Mouse (Mus musculus): ENCODE results near the gene Yaf2. TPM values are rescaled to one million over a fixed set of nuclear protein-coding genes. Genes with fewer than 3 reads are reported as not detected.

Gene Yaf2
- polyA plus RNA-seq, 1 experiment from 2014 or later = 39.5 TPM

DNA sequence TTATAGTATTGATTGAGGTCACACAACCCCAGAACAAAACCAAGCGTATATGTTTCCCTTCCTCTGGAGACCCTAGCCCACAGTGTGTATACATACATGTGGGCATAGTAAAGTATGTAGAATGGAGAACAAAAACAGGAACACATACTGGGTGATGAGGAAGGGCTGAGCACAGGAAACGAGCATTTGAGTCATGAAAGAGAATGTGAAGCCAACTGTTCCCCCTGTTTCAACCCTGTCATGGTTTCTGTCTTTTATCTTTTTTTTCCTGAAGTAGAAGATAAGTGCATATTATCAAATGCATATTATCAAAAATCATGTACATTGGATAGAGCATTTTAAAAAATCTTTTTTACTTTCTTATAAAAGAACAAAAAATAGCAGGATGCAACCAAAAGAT is 49.1 kb downstream of the Yaf2 start:
- no peak for DNase-seq (ENCODE audit: low spot score)

DNA sequence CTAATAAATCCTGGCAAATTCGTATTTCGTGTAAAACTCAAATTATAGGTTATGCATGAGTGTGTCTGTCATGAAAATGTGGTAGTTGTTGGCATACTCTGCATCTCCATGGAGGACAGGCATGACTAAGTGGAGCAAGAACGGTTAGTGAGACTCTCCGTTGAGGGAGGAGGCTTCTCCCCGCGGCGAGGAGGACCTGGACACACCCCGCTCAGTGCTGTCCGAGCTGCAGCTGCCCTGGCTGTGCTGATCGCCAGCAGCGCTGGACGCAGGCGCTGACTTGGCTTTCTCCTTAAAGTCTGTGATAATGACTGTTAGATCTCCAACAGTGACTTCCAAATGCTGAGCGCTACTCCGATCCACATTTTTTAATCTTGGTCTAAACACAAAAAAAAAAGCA is 51.5 kb downstream of the Yaf2 start:
- DNase-seq (ENCODE audit: low spot score) = no peak

DNA sequence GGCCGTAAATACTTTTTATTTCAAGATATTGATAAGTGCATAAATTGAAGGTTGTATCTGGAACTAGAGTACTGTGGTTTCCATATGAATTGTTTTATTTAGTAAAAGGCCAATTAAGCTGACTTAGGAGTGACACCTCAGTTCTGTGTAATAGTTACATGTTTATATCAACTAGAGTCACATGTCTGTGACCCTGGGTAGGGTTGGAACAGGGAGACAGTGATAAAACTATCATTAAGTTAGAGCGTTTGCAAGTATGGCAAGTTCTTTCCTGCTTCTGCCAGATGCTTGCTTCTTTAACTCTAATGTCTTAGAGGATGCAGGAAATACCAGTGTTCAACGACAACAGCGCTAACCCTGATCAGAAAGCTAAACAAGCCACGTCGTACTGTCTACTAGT is 52.4 kb downstream of the Yaf2 start:
- no peak for DNase-seq (ENCODE audit: low spot score)

DNA sequence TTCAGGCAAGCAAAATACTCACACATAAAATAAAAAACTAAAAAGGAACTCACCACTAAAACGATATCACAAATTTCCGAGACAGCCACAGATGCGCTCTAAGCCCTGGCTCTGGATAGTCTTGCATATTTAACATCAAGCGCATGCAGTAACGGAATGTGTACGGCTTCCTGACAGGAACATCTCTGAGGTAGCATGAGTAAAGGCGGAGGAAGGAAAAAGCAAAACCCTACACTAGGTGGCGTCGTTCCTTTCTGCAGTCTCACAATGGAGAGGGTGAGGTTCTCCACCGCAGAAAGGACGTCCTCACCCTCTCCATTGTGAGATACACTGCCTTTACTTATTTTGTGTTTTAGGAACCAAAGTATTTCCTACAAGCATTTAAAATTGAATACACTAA is 53.4 kb downstream of the Yaf2 start:
- DNase-seq (ENCODE audit: low spot score) = no peak

DNA sequence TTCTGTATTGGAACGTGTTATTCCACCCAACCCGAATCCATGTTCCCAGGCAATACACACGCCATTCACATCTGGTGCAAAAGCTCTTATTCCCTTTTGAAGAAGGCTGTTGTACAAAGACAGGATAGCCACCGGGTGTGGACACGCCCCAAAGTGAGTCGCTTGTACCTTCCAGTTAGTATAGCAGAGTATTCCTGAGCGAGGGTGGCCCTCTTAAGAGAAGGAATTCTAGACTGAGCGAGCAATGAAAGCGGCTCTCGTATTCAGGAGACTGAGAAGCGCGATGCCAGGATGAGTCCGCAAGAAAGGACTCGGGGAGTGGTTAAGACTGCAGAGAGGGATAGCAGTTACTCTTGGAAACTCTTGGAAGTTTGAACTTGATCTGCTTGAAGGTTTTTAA is 60.5 kb downstream of the Yaf2 start:
- no peak for DNase-seq (ENCODE audit: low spot score)

DNA sequence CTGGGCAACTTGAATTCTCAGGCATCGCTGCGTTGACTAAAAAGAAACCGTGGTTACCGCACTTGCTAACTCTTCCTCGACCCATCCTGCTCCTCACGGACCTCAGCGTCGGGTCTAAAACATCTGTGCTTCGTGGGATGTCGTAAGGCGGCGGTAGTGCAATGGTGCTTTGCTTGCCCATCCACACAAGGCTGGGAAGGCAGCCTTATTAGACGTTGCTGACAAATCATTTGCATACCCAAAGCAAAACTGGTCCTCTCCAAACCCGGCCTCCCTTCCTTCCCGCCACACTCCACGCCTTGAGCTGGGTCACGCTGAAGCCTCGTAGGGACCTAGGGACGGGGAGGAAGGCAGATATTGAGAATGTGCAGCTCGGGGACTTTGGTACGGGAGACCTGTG is 61.1 kb downstream of the Yaf2 start:
- DNase-seq (ENCODE audit: low spot score) = no peak

DNA sequence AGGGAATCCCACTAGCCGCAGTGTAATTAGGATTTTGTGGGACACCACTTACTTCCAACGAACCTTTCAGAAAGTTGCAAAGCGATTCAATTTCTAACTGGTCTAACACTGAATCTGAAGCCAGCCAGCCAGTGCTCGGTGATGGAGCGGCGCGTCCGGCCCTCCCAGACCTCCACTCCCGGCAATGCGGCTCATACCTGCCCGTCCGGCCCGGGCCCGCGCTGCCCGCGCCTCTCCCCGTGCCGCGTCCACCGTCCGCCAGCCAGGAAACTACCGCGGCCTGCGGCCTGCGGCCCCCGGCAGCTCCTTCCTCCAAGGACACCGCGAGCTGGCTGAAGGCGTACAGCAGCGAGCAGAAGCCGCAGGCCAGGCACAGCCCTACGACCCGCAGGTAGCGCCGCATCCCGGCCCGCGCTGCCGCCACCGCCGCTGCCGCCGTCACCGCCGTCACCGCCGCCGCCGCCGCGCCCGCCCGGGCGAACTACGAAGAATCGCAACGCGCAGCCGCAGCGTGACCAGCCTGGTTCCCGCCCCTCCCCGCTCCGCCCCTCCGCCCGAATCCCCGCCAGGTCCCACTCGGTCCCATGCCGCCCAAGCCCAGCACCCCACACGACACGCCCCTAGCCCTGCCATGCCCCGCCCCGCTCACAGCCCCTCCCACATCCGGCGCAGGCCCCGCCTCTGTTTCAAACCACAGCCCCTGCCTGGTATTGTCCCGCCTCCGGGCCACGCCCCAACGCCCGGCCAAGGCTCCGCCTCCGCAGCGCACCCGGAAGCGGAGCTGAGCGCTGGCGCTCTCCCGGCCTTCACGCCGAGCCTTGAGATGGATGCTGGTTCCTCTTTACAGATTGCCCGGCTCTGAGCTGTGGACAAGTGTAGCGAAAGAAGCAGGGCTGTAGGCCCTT is 61.8 kb downstream of the Yaf2 start, which contains the start of gene Gxylt1:
Gene Gxylt1 (minus strand): TSS at position 501 of the 905 bp plus-strand sequence.
- DNase-seq (ENCODE audit: low spot score) = peak; percentile 98

DNA sequence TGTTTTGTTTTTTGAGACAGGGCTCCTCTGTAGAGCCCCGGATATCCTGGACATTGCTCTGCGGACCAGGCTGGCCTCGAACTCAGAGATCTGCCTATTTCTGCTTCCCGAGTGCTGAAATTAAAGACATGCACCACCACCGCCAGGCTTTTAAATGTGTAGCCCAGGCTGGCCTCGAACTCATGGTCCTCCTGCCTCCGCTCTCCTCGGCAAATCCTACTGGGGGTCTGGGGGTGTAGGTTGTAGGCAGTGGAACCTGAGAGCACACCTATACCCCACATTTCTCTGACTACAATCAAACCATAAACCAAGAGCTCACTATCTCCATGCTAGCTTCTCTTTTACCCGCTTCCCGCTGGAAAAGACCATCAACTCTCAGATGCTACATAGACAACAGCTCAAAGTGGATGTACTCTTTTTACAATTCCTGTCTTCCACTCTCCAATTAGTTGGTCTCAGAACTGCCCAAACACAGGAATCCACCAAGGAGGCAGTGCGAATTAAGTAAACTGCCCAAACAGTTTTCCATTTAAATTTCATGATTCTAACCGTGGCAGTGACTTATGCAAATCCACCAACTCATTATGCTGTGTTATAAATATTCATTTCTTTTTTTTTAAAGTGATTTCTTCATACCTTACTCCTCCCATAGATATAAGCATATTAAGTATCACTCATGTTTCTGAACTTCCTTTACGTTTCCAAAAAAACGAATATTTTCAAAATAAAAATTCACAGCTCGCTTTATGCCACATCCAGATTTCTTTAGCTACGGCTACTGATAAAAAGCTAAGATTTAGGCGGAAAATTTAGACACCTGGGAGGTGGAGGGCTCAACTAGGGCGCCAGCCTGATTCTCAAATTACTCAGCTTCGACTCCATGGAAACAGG is 62.7 kb downstream of the Yaf2 start:
- DNase-seq (ENCODE audit: low spot score) = no peak

DNA sequence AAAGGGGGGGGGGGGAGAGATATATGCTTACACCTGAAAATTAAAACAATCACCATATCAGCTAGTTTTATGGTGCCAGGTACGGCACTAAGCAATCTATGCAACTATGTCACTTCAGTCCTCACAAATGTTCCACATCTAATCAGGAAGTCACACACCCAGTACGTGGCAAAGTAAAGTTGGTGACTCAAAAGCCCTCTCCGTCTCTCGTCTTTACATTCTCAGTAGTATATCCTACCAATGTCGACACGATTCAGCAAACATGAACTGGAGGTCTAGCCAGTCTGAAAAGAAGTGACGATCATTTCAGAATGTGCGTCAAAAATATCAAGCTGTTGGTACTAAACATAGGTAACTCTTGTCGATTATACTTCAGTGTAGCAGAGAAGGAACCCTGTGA is 63.8 kb downstream of the Yaf2 start:
- DNase-seq (ENCODE audit: low spot score) = no peak

DNA sequence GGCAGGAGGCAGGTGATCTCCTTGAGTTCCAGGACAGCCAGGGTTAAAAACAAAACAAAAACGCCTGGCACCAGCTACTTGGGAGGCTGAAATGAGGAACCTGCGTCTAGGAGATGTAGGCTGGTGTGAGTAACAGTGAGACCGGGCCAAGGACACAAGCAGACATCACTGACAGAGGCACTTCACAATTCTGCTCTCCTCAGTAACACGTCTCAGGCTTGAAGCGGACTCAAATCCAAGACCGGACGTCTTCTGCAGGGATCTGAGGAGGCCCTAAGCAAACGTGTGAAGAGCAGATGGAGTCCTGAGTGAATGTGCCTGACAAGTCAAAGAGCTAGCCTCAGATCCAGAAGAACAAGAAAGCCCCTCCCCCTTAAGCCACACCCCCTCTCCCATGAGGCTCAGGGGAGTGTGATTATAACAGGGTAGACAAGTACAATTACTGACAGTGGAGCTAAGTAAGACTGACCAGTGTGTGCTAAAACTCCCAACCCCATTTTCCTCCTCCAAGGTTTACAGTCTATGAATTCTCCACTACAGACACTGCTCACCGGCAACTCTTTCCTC is 66.4 kb downstream of the Yaf2 start:
- DNase-seq (ENCODE audit: low spot score) = no peak

DNA sequence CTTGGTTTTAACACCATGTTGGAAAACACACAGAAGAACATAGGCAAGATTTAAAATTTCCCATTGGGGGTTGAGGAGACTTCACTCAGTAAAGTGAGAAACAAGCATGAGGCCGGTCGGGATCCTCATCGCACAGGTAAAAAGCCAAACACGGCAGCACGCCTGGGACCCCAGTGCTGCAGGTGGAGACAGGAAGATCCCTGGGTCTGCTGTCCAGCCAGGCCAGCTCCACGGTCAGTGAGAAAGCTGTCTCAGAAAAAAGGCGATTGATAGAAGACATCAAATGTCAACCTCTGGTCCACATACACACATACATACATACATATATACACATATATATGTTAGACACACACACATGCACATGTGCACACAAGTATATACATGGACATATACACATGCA is 67.2 kb downstream of the Yaf2 start:
- no peak for DNase-seq (ENCODE audit: low spot score)

DNA sequence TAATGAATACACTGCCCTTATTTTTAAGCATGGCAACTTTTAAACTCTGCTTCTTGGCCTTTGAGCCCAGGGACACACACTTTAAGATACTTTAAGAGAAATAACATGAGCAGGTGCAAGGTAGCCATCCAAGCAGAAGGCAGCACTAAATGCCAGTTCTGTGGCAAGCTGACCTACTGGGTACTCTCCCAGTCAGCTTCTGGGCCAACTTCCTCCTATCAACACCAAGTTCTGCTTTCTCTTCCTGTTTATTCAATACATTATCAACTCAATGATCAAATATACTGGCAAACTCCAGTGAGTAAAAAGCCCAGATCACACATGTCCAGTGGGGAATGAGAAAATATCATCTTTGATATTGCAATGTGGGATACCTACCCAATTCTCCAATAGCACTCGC is 68.7 kb downstream of the Yaf2 start:
- no peak for DNase-seq (ENCODE audit: low spot score)

DNA sequence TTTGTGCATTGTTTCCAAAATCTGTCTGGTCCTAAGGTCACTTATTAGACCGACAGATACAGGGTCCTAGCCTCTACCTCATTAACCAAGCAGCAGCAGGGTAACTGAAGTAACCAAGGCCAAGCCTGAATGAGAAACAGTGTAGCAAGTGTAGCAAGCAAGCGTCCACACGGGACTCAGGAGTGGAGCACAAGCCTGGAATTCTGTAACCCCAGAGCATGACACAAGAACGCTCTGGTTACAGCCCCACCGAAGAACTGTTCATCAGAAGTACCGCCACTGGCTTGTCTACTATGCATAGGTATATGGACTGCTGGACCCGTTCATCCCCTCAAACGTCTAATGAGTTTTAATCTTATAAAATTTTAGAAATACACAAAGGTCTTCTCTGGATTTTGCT is 69.3 kb downstream of the Yaf2 start:
- DNase-seq (ENCODE audit: low spot score) = no peak

DNA sequence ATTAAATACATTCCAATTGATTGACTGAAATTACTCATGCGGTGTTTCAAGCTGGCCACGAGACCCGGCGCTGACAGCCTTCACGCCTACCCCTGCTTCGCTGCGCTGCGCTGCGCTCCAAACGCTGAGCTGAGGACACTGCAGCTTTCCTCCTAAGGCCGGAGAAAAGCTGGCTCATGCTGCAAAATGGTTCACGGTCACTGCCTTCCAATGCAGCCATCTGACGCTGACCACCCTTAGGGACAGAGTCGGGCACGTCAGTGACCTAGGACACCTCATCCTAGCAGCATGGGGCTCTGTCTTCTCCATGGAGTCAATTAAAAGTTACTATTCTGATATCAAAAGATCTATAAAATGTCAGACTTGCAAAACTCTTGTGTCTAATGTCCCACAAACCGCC is 70.4 kb downstream of the Yaf2 start:
- no peak for DNase-seq (ENCODE audit: low spot score)

DNA sequence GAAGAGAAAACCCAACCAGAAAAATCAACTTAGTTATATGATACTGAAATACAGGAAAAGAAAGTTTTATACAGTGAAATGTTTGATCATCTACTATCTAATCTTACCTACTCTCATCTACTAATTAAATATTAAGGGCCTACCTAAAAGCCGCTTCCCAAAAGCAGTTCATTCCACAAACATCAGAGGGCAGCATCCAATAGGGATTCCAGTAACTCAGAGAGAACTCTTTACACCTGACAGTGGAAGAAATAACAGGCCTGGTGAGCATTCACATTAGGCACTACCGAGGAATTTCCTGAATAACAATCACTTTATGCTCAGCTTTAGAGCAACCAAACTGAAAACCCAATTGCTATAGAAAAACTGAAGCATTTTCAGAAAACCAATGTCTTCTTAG is 71.0 kb downstream of the Yaf2 start:
- DNase-seq (ENCODE audit: low spot score) = no peak

DNA sequence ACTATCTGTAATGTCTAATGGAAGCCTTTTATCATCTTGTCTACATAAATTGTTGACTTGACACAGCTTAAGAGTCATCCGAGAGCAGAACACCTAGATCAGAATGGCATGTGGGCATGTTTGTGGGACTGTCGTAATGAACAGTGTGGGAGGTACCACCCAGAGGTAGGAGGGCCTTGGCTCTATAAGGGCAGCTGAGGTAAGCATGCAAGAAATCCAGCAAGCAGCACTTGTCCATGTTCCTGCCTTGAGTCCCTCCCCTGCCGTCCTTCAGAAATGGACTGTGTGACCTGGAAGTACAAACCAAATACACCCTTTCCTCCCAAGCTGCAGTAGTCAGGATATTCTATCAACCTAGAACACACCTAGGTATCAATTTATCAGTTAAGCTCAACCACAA is 71.5 kb downstream of the Yaf2 start:
- DNase-seq (ENCODE audit: low spot score) = no peak

DNA sequence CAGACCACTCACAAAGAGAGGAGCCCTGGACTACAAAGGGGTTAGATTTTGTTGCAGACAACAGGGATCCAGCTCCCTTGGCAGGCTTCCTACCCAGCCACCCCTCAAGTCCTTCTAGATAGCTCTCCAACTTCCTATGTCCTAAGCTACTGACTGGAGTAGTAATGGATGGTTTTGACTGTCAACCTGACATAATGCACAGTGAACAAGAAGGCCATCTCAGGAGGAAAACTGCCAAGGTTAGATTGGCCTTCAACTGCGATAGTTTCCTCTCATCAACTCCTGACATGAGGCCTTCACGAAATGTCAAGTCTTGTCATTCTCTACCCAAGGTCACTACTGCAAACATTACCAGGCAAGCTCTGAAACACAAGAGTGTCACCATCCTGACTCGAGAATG is 72.5 kb downstream of the Yaf2 start:
- no peak for DNase-seq (ENCODE audit: low spot score)

DNA sequence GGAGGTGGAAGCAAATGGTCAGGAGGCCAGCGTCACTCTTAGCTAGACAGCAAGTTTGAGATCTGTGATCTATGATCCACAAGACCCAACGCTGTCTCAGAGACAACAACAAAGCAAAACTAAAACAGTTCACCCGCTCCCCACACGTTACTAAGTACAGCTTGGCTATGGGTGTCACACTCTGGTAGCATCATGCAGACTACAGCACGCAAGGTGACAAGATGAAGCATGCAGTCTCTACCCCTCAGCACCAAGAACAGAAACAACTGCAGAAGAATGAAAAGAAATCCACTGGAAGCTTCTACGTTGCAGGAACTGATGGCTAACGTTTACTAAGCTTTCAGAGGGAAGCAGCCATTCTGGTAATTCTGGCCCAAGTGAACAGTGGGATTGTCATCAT is 73.2 kb downstream of the Yaf2 start:
- DNase-seq (ENCODE audit: low spot score) = no peak

DNA sequence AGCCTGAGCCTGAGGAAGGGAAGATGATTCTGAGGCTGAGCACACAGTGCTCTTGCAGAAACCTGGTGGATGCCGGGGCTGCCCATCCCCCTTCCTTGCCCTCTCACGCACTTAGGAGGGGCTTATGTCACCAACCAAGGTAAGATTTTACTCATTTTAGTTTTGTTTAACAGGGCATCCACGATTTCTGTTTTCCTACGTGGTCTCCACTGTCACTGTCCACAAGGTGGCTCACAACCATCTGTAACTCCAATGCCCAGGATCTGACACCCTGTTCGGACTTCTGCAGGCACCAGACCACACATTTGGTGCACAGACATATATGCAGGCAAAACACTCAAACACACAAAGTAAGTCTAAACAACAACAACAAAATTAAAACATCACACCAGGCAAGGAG is 73.9 kb downstream of the Yaf2 start:
- DNase-seq (ENCODE audit: low spot score) = no peak

DNA sequence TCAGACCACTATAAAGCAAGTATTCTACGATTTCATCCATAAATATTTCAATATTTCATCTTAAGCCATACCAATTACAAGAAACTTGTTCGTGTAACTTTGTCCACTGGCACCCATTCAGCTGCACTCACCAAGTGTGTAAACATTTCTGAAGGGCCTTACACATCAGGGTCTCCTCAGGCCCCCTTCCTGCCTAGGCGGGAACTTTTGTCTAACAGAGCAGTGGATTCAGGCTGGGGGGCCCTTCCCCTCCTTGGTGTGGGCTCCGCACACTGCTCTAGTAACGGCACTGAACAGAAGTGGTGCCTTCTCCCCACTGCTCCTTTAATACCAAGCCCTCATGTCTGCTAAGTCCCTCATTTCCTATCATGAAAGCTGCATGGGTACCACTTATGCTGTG is 74.5 kb downstream of the Yaf2 start:
- DNase-seq (ENCODE audit: low spot score) = no peak

DNA sequence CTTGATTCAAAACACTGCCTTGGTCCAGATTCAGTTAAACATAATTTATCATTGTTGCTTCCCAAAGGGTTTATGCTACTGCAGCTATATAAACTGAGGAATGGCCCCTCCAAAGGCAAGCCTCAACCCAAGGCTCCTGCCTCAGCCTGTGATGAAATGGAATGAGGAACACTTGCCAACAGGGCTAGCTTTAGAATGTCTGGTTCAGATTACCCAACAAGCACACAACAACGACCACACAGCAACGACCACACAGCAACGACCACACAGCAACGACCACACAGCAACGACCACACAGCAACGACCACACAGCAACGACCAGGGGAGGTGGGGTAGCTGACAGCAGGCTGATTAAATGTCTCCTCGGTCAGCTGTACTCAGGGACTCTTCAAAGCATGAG is 76.8 kb downstream of the Yaf2 start:
- no peak for DNase-seq (ENCODE audit: low spot score)

DNA sequence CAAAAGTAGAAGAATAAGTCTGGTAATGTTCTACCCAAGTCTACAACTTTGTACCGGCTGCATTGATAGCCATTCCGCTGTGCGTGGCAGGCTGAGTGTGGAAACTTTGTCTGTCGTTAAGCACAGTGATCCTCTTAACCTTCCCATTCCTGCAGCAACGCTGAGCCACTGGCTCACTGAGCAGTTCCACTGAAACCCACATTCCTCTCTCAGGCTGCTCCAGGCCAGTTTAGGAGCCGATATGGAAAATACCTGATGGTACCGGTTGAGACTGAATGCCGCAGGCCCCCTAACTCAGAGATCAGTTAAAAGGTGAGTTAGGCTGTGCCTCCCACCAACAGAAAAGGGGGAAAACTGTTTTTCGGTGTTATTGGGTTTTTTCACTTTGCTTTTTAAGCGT is 81.4 kb downstream of the Yaf2 start:
- no peak for DNase-seq (ENCODE audit: low spot score)
